Mouse (Mus musculus) stomach, embryonic 16.5 days (tissue): Measurements from ENCODE around the gene Ubxn11. TPM values are rescaled to one million over a fixed set of nuclear protein-coding genes. Genes with fewer than 3 reads are reported as not detected.

Experiments used
- ATAC-seq: fragments of 200-750 bp; cut with Nextera tagmentation; 2 replicates; pipeline ENCODE4 v1.8.0; 2017; ENCODE audit warnings: moderate number of reproducible peaks, moderate TSS enrichment; ENCODE audit not compliant: insufficient read depth, low FRiP score
- H3K27ac ChIP-seq: fragments of 300-500 bp; sonication (generic); 2 replicates; pipeline ENCODE4 v1.5.1; 2014; ENCODE audit warnings: low read length
- H3K27me3 ChIP-seq: fragments of 300-500 bp; sonication (generic); 2 replicates; pipeline ENCODE4 v1.6.1; 2014; ENCODE audit warnings: low read length, control low read depth, mixed read lengths; ENCODE audit not compliant: control insufficient read depth, insufficient read depth
- H3K36me3 ChIP-seq: fragments of 300-500 bp; sonication (generic); 2 replicates; pipeline ENCODE4 v1.6.1; 2014; ENCODE audit warnings: low read length; ENCODE audit not compliant: control insufficient read depth, insufficient read depth
- H3K4me1 ChIP-seq: fragments of 300-500 bp; sonication (generic); 2 replicates; pipeline ENCODE4 v1.6.1; 2014; ENCODE audit warnings: low read length, control low read depth, mixed read lengths; ENCODE audit not compliant: control insufficient read depth, insufficient read depth
- H3K4me2 ChIP-seq: fragments of 300-500 bp; sonication (generic); 2 replicates; pipeline ENCODE4 v1.6.1; 2014; ENCODE audit warnings: low read depth, low read length, mixed read lengths
- H3K4me3 ChIP-seq: fragments of 300-500 bp; sonication (generic); replicated peaks from 2 replicates; pipeline ENCODE4 v1.5.1; 2014; ENCODE audit warnings: mild to moderate bottlenecking, low read length
- H3K9ac ChIP-seq: fragments of 300-500 bp; sonication (generic); 2 replicates; pipeline ENCODE4 v1.6.1; 2014; ENCODE audit warnings: low read length
- H3K9me3 ChIP-seq: fragments of 300-500 bp; sonication (generic); replicated peaks from 2 replicates; pipeline ENCODE4 v1.6.1; 2016; ENCODE audit warnings: low read length, control low read depth; ENCODE audit not compliant: control insufficient read depth
- WGBS: fragments of 180-500 bp; shearing (Covaris S2); extraction: QIAGEN DNeasy Blood & Tissue Kit; methylation state at CpG from one replicate; pipeline ENCODE4 v1.1.7; 2014; 5-methylcytosine and 5-hydroxymethylcytosine counted together
- polyA plus RNA-seq: library from polyadenylated mRNA; unstranded; fragments of >200 nt; fragmentation: Nextera tagmentation; extraction: Ambion mirVana; gene quantifications from 2 replicates; pipeline ENCODE4 v1.2.1, GENCODE M21; 2015

Gene Ubxn11
- 6.4 and 7.0 TPM in 2 replicates for polyA plus RNA-seq

GRCm38 (mm10) chr4:134101979-134102741, at the start of gene Ubxn11:
Gene Ubxn11 (plus strand): TSS chr4:134102570.
- Histone ChIP-seq H3K9ac (peak within 1 kb of the TSS; percentile 72), H3K9me3 (no peaks in the 10 kb centered on the region), H3K4me1 (peaks cover 4% of the 10 kb centered on the region; the same call in 1 of the 2 replicates), H3K4me2 (peak within 1 kb of the TSS; percentile 58), H3K4me3 (peak within 1 kb of the TSS; percentile 73), H3K27me3 (no peaks in the 10 kb centered on the region), H3K27ac (no peak within 1 kb of the TSS), H3K36me3 (no peaks in the 10 kb centered on the region)
- WGBS: 17% methylated on average over 34 of the region's 34 CpGs
- ATAC-seq: peak; percentile 93

GRCm38 (mm10) chr4:134053538-134053937, 48.8 kb upstream of the Ubxn11 start, which contains the start of gene Zfp683:
Gene Zfp683 (plus strand): TSS chr4:134053838.
- Histone ChIP-seq H3K27me3 (no peaks in the 10 kb centered on the region), H3K9me3 (no peaks in the 10 kb centered on the region), H3K36me3 (no peaks in the 10 kb centered on the region), H3K4me2 (no peak within 1 kb of the TSS), H3K9ac (no peak within 1 kb of the TSS), H3K4me3 (no peak within 1 kb of the TSS), H3K4me1 (peaks cover 4% of the 10 kb centered on the region; the same call in 1 of the 2 replicates), H3K27ac (no peak within 1 kb of the TSS)
- ATAC-seq: no peak
- 82% methylated on average over 3 of the region's 3 CpGs for WGBS

- no peak for ATAC-seq
- peak overlapping the region; percentile 13; the same call in 1 of the 2 replicates for H3K4me3 ChIP-seq
- H3K27me3 ChIP-seq: no peaks in the 10 kb centered on the region
- H3K36me3 ChIP-seq: no peaks in the 10 kb centered on the region
- WGBS: 30% methylated on average over 14 of the region's 14 CpGs
- H3K4me1 ChIP-seq: peaks cover 5% of the 10 kb centered on the region; the same call in 1 of the 2 replicates
- no peaks in the 10 kb centered on the region for H3K9me3 ChIP-seq
- no peak overlapping the region for H3K9ac ChIP-seq
- no peak overlapping the region for H3K4me2 ChIP-seq
- no peak overlapping the region for H3K27ac ChIP-seq
These were observed 44.1 kb upstream of the Ubxn11 start for GRCm38 (mm10) chr4:134058166-134058715.

DNA sequence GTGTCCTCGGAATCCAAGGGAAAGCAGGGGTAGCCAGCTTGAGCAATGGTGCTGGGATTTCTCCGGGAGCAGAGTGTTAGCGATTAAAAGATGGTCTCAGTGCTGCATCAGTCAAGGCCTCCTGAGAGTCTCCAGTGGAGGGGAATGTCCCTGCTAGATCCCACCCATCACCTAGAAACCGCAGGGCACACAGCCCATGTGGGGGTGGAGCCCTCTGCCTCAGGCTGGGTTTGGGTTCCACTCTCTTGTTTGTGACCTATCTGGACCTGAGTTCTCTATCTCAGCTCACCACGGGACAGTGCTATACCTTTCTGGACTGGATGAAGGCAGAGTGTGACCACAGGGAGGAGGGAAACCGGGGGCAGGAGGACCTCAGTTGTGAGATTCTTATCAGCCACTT, 43.5 kb upstream of the Ubxn11 start:
- H3K4me1 ChIP-seq: peaks cover 5% of the 10 kb centered on the region; the same call in 1 of the 2 replicates
- H3K27ac ChIP-seq: no peak overlapping the region
- no peak overlapping the region for H3K9ac ChIP-seq
- no peak for ATAC-seq
- H3K9me3 ChIP-seq: no peaks in the 10 kb centered on the region
- no peaks in the 10 kb centered on the region for H3K27me3 ChIP-seq
- 80% methylated on average over 6 of the region's 6 CpGs for WGBS
- H3K4me3 ChIP-seq: no peak overlapping the region
- no peaks in the 10 kb centered on the region for H3K36me3 ChIP-seq
- H3K4me2 ChIP-seq: no peak overlapping the region

- no peaks in the 10 kb centered on the region for H3K27me3 ChIP-seq
- ATAC-seq: no peak
- no peak within 1 kb of the TSS for H3K9ac ChIP-seq
- 46% methylated on average over 28 of the region's 28 CpGs for WGBS
- H3K4me2 ChIP-seq: 0 out of 2 replicates have a peak within 1 kb of the TSS, but pooled peaks have one; percentile 4
- H3K36me3 ChIP-seq: no peaks in the 10 kb centered on the region
- peak within 1 kb of the TSS; percentile 82 for H3K27ac ChIP-seq
- H3K9me3 ChIP-seq: no peaks in the 10 kb centered on the region
- H3K4me3 ChIP-seq: no peak within 1 kb of the TSS
- H3K4me1 ChIP-seq: peaks cover 5% of the 10 kb centered on the region; the same call in 1 of the 2 replicates
These were observed 42.1 kb upstream of the Ubxn11 start, which contains the start of gene Crybg2 for GRCm38 (mm10) chr4:134060135-134060865. Gene Crybg2 (plus strand): TSS chr4:134060815.

DNA sequence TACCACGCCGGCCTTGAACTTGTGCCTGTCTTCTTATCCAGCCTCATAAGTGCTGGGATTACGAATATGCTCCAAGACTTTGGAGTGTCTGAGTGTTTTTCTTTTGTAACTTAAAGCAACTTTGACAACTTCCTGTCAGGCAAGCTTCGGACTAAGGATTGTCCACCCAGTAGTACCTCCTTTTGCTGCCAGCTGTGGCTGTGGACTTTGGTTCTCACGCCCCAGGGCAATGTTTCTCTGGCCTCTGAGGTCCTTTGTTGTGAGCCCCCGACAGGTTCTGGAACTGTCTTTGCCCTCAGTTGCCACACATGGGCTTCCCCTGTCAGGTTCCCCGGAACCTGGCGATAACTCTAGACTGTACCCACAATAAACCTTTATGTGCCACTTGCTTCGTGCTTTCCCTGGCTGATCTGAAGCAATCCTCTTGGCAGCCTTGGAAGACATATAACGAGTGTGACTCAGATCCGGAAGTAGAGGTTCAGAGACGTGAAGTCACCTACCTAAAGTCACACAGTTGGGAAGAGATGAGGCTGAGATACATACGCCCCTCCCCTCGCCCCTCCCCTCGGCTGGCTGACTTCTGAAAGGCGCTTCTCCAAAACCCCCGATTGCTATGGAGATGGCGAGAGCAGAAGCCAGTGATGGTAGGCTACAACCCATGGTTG, 41.1 kb upstream of the Ubxn11 start:
- H3K9ac ChIP-seq: no peak overlapping the region
- ATAC-seq: no peak
- peak overlapping the region; percentile 82 for H3K27ac ChIP-seq
- no peak overlapping the region for H3K4me3 ChIP-seq
- no peaks in the 10 kb centered on the region for H3K36me3 ChIP-seq
- H3K4me1 ChIP-seq: peaks cover 5% of the 10 kb centered on the region; the same call in 1 of the 2 replicates
- no peaks in the 10 kb centered on the region for H3K27me3 ChIP-seq
- H3K4me2 ChIP-seq: no peak overlapping the region
- H3K9me3 ChIP-seq: no peaks in the 10 kb centered on the region
- WGBS: 50% methylated on average over 18 of the region's 18 CpGs

DNA sequence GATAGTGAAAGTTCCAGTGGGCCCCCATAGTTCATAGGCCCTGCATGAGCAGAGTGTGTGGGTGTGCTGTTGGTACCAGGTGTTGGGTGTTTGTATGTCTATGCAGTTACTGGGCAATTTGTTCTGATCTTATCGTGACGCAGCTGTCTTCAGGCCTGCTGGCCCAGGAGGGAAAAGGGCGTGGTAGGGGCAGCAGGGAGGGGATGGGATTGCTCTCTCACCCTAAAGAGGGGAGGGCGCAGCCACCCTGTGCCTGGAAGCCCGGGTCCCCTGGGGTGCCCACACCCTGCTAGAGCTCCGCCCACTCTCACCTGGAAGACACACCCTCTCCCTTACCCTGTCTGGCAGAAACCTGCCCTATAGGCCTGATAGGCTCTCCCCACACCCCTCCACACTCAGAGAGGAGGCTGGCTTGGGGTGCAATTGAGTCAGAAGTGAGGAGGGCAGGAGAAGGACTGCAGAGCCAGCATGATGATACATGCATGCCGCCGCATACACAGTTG, 40.4 kb upstream of the Ubxn11 start:
- Histone ChIP-seq H3K9me3 (no peaks in the 10 kb centered on the region), H3K4me3 (no peak overlapping the region), H3K27me3 (no peaks in the 10 kb centered on the region), H3K4me1 (peaks cover 5% of the 10 kb centered on the region; the same call in 1 of the 2 replicates), H3K9ac (no peak overlapping the region), H3K4me2 (no peak overlapping the region), H3K36me3 (no peaks in the 10 kb centered on the region), H3K27ac (peak overlapping the region; percentile 82)
- 35% methylated on average over 8 of the region's 8 CpGs for WGBS
- peak; percentile 91 for ATAC-seq

DNA sequence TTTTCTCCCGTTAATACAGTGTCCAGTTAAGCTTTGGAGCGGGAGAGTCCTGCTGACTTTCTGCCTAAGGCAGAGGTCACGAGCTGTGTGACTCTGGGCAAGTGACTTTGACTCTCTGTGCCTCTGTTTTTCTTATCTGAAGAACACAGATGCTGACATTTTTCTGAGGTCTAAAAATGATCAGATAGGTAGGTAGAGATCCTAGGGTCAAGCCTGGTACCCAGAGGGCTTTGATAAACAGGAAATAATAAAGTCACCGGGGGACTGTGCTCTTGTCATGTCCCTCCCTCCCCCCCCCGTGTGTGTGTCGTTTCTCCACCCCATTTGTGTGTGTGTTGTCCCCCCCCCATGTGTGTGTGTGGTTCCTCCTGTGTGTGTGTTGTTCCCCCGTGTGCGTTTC, 39.8 kb upstream of the Ubxn11 start:
- no peak overlapping the region for H3K4me2 ChIP-seq

More for the DNA sequence above, 39.8 kb upstream of the Ubxn11 start:
- 61% methylated on average over 8 of the region's 8 CpGs for WGBS
- Histone ChIP-seq H3K4me1 (peaks cover 5% of the 10 kb centered on the region; the same call in 1 of the 2 replicates), H3K36me3 (no peaks in the 10 kb centered on the region), H3K4me3 (no peak overlapping the region), H3K27me3 (no peaks in the 10 kb centered on the region), H3K9ac (no peak overlapping the region), H3K9me3 (no peaks in the 10 kb centered on the region), H3K27ac (peak overlapping the region; percentile 82)
- no peak for ATAC-seq
